Mouse (Mus musculus): ENCODE measurements around the gene Arfrp1. TPM values are rescaled to one million over a fixed set of nuclear protein-coding genes. Genes with fewer than 3 reads are reported as not detected.

Arfrp1 gene
- polyA plus RNA-seq, 1 experiment, result 0.49 TPM

GRCm38 (mm10) chr2:181313344-181314079 is 51.7 kb downstream of the Arfrp1 start:
- no peak overlapping the region for H3K4me3 ChIP-seq (replicated peaks)
- peaks cover 10% of the 10 kb centered on the region; the same call in 1 of the 2 replicates for H3K9me3 ChIP-seq (ENCODE audit: control insufficient read depth, low read length)
- H3K27me3 ChIP-seq (ENCODE audit: control insufficient read depth), result peaks cover 87% of the 10 kb centered on the region
- no peaks in the 10 kb centered on the region for H3K36me3 ChIP-seq (ENCODE audit: control insufficient read depth)
- TF ChIP-seq TAL1 (IDR thresholded peaks at IDR 0.05; ENCODE audit: low read length) (no peak), GATA1 (IDR thresholded peaks at IDR 0.05; ENCODE audit: low read length) (no peak)
- no peaks in the 10 kb centered on the region for H3K4me1 ChIP-seq (ENCODE audit: control insufficient read depth)

- Histone ChIP-seq H3K4me3 (replicated peaks) (no peak overlapping the region), H3K36me3 (ENCODE audit: control insufficient read depth) (no peaks in the 10 kb centered on the region), H3K4me1 (ENCODE audit: control insufficient read depth) (no peaks in the 10 kb centered on the region), H3K27me3 (ENCODE audit: control insufficient read depth) (peaks cover 87% of the 10 kb centered on the region), H3K9me3 (ENCODE audit: control insufficient read depth, low read length) (peaks cover 10% of the 10 kb centered on the region; the same call in 1 of the 2 replicates)
- no peak for TF ChIP-seq GATA1 (IDR thresholded peaks at IDR 0.05; ENCODE audit: low read length)
- TF ChIP-seq TAL1 (IDR thresholded peaks at IDR 0.05; ENCODE audit: low read length), result no peak
Observed at GRCm38 (mm10) chr2:181313006-181313343, 52.2 kb downstream of the Arfrp1 start.

GRCm38 (mm10) chr2:181312435-181312834 is 52.8 kb downstream of the Arfrp1 start:
- no peaks in the 10 kb centered on the region for H3K4me1 ChIP-seq (ENCODE audit: control insufficient read depth)
- H3K9me3 ChIP-seq (ENCODE audit: control insufficient read depth, low read length), result peaks cover 10% of the 10 kb centered on the region; the same call in 1 of the 2 replicates
- no peak overlapping the region for H3K4me3 ChIP-seq (replicated peaks)
- peaks cover 89% of the 10 kb centered on the region for H3K27me3 ChIP-seq (ENCODE audit: control insufficient read depth)
- H3K36me3 ChIP-seq (ENCODE audit: control insufficient read depth), result no peaks in the 10 kb centered on the region
- TF ChIP-seq TAL1 (IDR thresholded peaks at IDR 0.05; ENCODE audit: low read length) (no peak), GATA1 (IDR thresholded peaks at IDR 0.05; ENCODE audit: low read length) (no peak)

Other genes with a start within 250 kb of the Arfrp1 start
- 0.01 and 0.04 TPM in 2 replicates for gene Kcnq2, start 230.1 kb downstream of the Arfrp1 start, polyA plus RNA-seq (2012)
- gene Eef1a2, start 208.4 kb downstream of the Arfrp1 start, polyA plus RNA-seq (2012), result not detected in 2 replicates
- gene Ppdpf, start 178.2 kb downstream of the Arfrp1 start, polyA plus RNA-seq (2012), result 31.8 and 38.4 TPM in 2 replicates
- gene Ptk6, start 162.6 kb downstream of the Arfrp1 start, polyA plus RNA-seq (2012), result not detected in 2 replicates
- gene Srms, start 152.2 kb downstream of the Arfrp1 start, polyA plus RNA-seq (2012), result 0.03 TPM in 1 of 2 replicates, not detected in the other
- gene Fndc11, start 145.4 kb downstream of the Arfrp1 start, polyA plus RNA-seq (2012), result 0.12 and 0.14 TPM in 2 replicates
- gene Helz2, start 123.4 kb downstream of the Arfrp1 start, polyA plus RNA-seq (2012), result 0.10 and 0.17 TPM in 2 replicates
- gene Gmeb2, start 77.4 kb downstream of the Arfrp1 start, polyA plus RNA-seq (2012), result 1.5 and 2.1 TPM in 2 replicates
- not detected in 2 replicates for gene Stmn3, start 50.9 kb downstream of the Arfrp1 start, polyA plus RNA-seq (2012)
- gene Rtel1, start 45.7 kb downstream of the Arfrp1 start, polyA plus RNA-seq (2012), result 0.91 and 1.8 TPM in 2 replicates
- 0.94 and 1.1 TPM in 2 replicates for gene Zgpat, start 476 bp downstream of the Arfrp1 start, polyA plus RNA-seq (2012)
- 3.9 and 4.1 TPM in 2 replicates for gene Lime1, start 14.7 kb upstream of the Arfrp1 start, polyA plus RNA-seq (2012)
- gene Zbtb46, start 94.0 kb upstream of the Arfrp1 start, polyA plus RNA-seq (2012), result 0.23 and 0.26 TPM in 2 replicates
- not detected in 2 replicates for gene Abhd16b, start 127.8 kb upstream of the Arfrp1 start, polyA plus RNA-seq (2012)
- 4.5 and 5.4 TPM in 2 replicates for gene Tpd52l2, start 131.7 kb upstream of the Arfrp1 start, polyA plus RNA-seq (2012)
- 0.84 and 0.93 TPM in 2 replicates for gene Dnajc5, start 155.1 kb upstream of the Arfrp1 start, polyA plus RNA-seq (2012)
- gene Uckl1, start 219.5 kb upstream of the Arfrp1 start, polyA plus RNA-seq (2012), result 1.5 and 1.9 TPM in 2 replicates
- gene Prpf6, start 226.5 kb upstream of the Arfrp1 start, polyA plus RNA-seq (2012), result 1.4 and 1.5 TPM in 2 replicates
- gene Zfp512b, start 227.4 kb upstream of the Arfrp1 start, polyA plus RNA-seq (2012), result 0.22 and 0.24 TPM in 2 replicates
- 0.08 TPM in 1 of 2 replicates, not detected in the other for gene Samd10, start 233.8 kb upstream of the Arfrp1 start, polyA plus RNA-seq (2012)

Data from erythroblast, embryonic 14.5 days (primary cell).